Mouse (Mus musculus): ENCODE measurements around the gene Ddx5.

DNA sequence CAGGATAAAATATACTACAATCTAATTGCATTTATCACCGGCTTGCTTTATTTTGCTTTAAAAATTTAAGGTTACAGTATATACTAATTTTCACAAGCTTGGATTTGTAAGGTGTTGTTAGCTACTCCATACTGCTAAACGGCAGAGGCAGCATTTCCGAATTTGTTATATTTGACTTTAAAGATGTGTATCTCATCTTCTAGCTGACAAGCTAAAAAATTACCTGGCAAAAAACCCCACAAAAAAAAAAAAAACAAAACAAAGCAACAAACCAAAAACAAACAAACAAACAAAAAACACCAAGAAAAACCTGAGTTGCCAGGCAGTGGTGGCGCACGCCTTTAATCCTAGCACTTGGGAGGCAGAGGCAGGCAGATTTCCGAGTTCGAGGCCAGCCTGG is 10.9 kb downstream of the Ddx5 start:
- TF ChIP-seq POLR2A (IDR thresholded peaks at IDR 0.05; ENCODE audit: low read depth, low read length), result no peak
- no peak for TF ChIP-seq CTCF (IDR thresholded peaks at IDR 0.05; ENCODE audit: extremely low read depth, insufficient read length, insufficient replicate concordance, low read depth, low read length)

All from small intestine, adult 2 months (tissue).